Mouse (Mus musculus): ENCODE measurements at regions not wholly inside any gene's neighbourhood (a gene's known extent, or its start where the extent isn't known, plus 50 kb on each side); places are given as distances from the start of the nearest gene placed in this dataset.

GRCm38 (mm10) chr14:101984401-101984800, 254.6 kb downstream of the Lmo7 start:
- TF ChIP-seq CTCF (IDR thresholded peaks at IDR 0.05; ENCODE audit: borderline replicate concordance, control insufficient read depth, extremely low read depth, insufficient read depth, low read length, poor library complexity) (no peak), POLR2A (IDR thresholded peaks at IDR 0.05; ENCODE audit: control insufficient read depth, extremely low read depth, insufficient read depth, low read length, poor library complexity) (no peak)

Data from thymus, adult 2 months (tissue).